Mouse (Mus musculus) heart, embryonic 11.5 days (tissue): Measurements from ENCODE around the gene Lin52. TPM values are rescaled to one million over a fixed set of nuclear protein-coding genes. Genes with fewer than 3 reads are reported as not detected.
A peak's percentile ranks its signal among the peaks of the same experiment; 100 is the strongest.

Experiments used
- ATAC-seq: fragments of 200-750 bp; cut with Nextera tagmentation; replicated peaks from 2 replicates; pipeline ENCODE4 v1.8.0; 2017; ENCODE audit warnings: moderate library complexity; ENCODE audit not compliant: insufficient number of reproducible peaks, low FRiP score, low TSS enrichment
- H3K27ac ChIP-seq: fragments of 300-500 bp; sonication (generic); 2 replicates; pipeline ENCODE4 v1.5.1; 2014; ENCODE audit warnings: mild to moderate bottlenecking, low read depth, low read length
- H3K27me3 ChIP-seq: fragments of 300-500 bp; sonication (generic); 2 replicates; pipeline ENCODE4 v1.6.1; 2014; ENCODE audit warnings: mild to moderate bottlenecking, low read length, mixed read lengths; ENCODE audit not compliant: control insufficient read depth, insufficient read depth
- H3K36me3 ChIP-seq: fragments of 300-500 bp; sonication (generic); 2 replicates; pipeline ENCODE4 v1.6.1; 2014; ENCODE audit warnings: mild to moderate bottlenecking, low read length, moderate library complexity, mixed read lengths; ENCODE audit not compliant: control insufficient read depth, insufficient read depth
- H3K4me1 ChIP-seq: fragments of 300-500 bp; sonication (generic); 2 replicates; pipeline ENCODE4 v1.6.1; 2014; ENCODE audit warnings: low read length; ENCODE audit not compliant: control insufficient read depth, insufficient read depth
- H3K4me2 ChIP-seq: fragments of 300-500 bp; sonication (generic); 2 replicates; pipeline ENCODE4 v1.6.1; 2014; ENCODE audit warnings: mild to moderate bottlenecking, moderate library complexity
- H3K4me3 ChIP-seq: fragments of 300-500 bp; sonication (generic); 2 replicates; pipeline ENCODE4 v1.5.1; 2014; ENCODE audit warnings: low read depth, low read length
- H3K9ac ChIP-seq: fragments of 300-500 bp; sonication (generic); 2 replicates; pipeline ENCODE4 v1.6.1; 2014; ENCODE audit warnings: mild to moderate bottlenecking, low read depth, low read length, moderate library complexity
- H3K9me3 ChIP-seq: fragments of 300-500 bp; sonication (generic); replicated peaks from 2 replicates; pipeline ENCODE4 v1.6.1; 2016; ENCODE audit warnings: low read length; ENCODE audit not compliant: control insufficient read depth
- WGBS: fragments of 180-500 bp; shearing (Covaris S2); extraction: QIAGEN DNeasy Blood & Tissue Kit; methylation state at CpG from one replicate; pipeline ENCODE4 v1.1.7; 2014; ENCODE audit not compliant: insufficient replicate concordance; 5-methylcytosine and 5-hydroxymethylcytosine counted together
- polyA plus RNA-seq: library from polyadenylated mRNA; unstranded; fragments of >200 nt; fragmentation: Nextera tagmentation; extraction: Ambion mirVana; gene quantifications from 2 replicates; pipeline ENCODE4 v1.2.1, GENCODE M21; 2014

Gene Lin52
- 17.3 and 19.1 TPM in 2 replicates for polyA plus RNA-seq

DNA sequence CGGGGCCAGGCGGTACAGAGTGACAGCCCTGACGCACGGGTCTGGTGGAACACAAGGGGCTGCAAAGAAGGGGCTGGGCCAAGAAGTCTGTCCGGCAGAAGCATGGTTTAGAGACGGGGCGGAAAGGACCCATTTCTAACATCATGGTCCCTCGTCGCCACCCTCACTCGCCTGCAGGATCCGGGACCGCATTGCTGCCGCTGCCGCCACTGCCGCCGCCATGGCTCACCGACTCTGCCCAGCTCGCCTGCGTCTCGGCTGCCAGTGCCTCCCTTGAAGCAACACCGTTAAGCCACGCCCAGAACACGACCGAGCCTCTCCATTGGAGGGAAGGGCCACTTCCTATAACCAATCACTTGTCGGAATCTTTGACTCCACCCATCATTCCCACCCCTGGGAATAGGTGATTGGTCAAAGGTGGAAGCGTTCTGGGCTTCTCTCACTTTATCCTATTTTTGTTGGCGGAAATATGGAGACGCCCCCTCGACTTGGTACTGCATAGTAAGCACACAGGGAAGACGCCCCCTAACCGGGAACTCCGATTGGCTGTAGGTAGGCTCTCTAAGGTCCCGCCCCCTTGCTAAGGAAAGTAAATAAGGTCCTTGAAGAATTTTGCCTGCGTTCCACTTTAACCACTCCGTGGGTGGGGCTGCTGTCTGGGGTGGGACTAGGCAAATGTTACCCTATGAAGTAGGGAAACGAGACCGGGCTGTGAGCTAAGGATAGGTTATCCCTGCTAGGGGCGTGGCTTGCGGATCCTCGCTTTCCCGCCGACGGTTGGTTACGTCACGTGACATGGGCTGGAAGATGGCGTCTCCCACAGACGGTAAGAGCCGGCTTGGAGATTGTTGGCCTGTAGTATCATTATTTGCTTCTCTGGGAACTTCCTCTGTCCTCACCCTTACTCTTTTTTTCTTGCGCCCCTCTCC lies at the start of gene Lin52, which contains the start of gene Aldh6a1:
TSS of gene Lin52 (plus strand) at position 705 of the 929 bp plus-strand sequence.
TSS of gene Aldh6a1 (minus strand) at position 287 of the 929 bp plus-strand sequence.
- Histone ChIP-seq H3K4me3 (peak within 1 kb of the TSS; percentile 87), H3K4me2 (peak within 1 kb of the TSS; percentile 96), H3K27me3 (no peaks in the 10 kb centered on the region), H3K4me1 (peaks cover 9% of the 10 kb centered on the region; the same call in 1 of the 2 replicates), H3K36me3 (no peaks in the 10 kb centered on the region), H3K9ac (peak within 1 kb of the TSS; percentile 79), H3K9me3 (no peaks in the 10 kb centered on the region), H3K27ac (peak within 1 kb of the TSS; percentile 75)
- WGBS = under 1% methylated on average over 49 of the region's 49 CpGs
- peak; percentile 98 for ATAC-seq

DNA sequence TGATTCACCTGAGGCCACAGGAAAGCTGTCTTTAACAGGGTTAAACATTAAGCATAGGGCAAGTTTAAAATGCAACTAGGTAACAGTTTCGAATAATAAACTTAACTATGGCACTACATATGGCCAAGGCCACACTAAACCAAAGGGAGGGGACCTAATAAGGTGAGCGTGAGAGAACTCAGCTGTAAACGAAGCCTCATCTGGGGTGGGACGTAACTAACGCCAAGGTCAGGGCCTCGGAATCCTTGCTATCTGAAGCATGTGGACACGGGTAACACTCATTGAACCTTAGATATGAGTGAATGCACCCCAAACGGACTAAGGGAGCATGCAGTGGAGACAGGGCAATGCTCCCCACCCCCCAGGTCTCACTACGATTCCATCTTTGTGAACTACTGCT lies 48.3 kb upstream of the Lin52 start:
- H3K4me2 ChIP-seq = no peak overlapping the region
- H3K9me3 ChIP-seq = no peaks in the 10 kb centered on the region
- no peaks in the 10 kb centered on the region for H3K4me1 ChIP-seq
- no peaks in the 10 kb centered on the region for H3K36me3 ChIP-seq
- WGBS = 45% methylated on average over 9 of the region's 9 CpGs
- ATAC-seq = no peak
- H3K27ac ChIP-seq = no peak overlapping the region
- H3K4me3 ChIP-seq = no peak overlapping the region
- no peak overlapping the region for H3K9ac ChIP-seq
- H3K27me3 ChIP-seq = no peaks in the 10 kb centered on the region

DNA sequence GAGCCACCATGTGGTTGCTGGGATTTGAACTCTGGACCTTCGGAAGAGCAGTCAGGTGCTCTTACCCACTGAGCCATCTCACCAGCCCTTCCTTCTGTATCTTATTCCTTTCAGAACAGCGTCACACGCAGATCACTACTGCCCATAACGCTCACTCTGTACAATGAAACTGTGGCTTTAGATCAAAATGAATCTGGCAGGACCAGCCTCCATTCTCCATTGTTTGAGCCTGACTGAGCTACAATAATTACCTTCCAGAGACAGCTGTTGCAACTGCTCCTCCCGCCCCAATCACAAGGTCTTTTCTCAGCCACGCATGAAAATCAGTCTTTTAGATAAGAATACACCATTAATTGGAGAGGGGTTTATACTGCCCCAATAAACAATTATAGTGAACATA lies 46.7 kb upstream of the Lin52 start:
- WGBS = 89% methylated on average over 6 of the region's 6 CpGs
- peaks cover 3% of the 10 kb centered on the region; the same call in 1 of the 2 replicates for H3K4me1 ChIP-seq

DNA sequence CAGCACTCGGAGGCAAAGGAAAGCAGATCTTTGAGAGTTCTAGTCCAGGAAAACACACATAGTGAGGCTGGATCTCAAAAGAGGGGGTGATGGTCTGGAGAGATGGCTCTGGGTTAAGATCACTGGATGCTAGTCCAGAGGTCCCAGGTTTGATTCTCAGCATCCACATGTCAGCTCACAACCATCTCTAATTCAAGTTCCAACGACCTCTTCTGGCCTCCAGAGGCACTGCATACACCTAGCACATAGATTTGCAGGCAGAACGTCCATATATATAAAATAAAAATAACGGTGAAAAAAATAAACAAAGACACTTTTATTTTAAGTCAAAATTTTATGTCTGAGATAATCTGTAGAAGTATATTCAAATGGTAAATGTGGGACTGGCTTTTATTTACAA lies 44.0 kb upstream of the Lin52 start:
- Histone ChIP-seq H3K4me1 (peaks cover 3% of the 10 kb centered on the region; the same call in 1 of the 2 replicates), H3K4me2 (no peak overlapping the region), H3K9me3 (no peaks in the 10 kb centered on the region), H3K9ac (no peak overlapping the region), H3K27ac (no peak overlapping the region), H3K36me3 (no peaks in the 10 kb centered on the region), H3K4me3 (no peak overlapping the region), H3K27me3 (no peaks in the 10 kb centered on the region)
- 55% methylated on average over 4 of the region's 4 CpGs for WGBS
- no peak for ATAC-seq

More for the DNA sequence above, 46.7 kb upstream of the Lin52 start:
- H3K4me2 ChIP-seq = no peak overlapping the region
- no peak overlapping the region for H3K9ac ChIP-seq
- no peak for ATAC-seq
- no peak overlapping the region for H3K27ac ChIP-seq
- H3K9me3 ChIP-seq = no peaks in the 10 kb centered on the region
- H3K36me3 ChIP-seq = no peaks in the 10 kb centered on the region
- H3K4me3 ChIP-seq = no peak overlapping the region
- H3K27me3 ChIP-seq = no peaks in the 10 kb centered on the region

- H3K4me1 ChIP-seq = peaks cover 3% of the 10 kb centered on the region; the same call in 1 of the 2 replicates
- no peaks in the 10 kb centered on the region for H3K9me3 ChIP-seq
- peak overlapping the region; percentile 85 for H3K27ac ChIP-seq
- peak overlapping the region; percentile 92 for H3K9ac ChIP-seq
- H3K27me3 ChIP-seq = no peaks in the 10 kb centered on the region
- WGBS = 2% methylated on average over 47 of the region's 52 CpGs
- H3K4me3 ChIP-seq = peak overlapping the region; percentile 82
- H3K4me2 ChIP-seq = peak overlapping the region; percentile 89
- no peaks in the 10 kb centered on the region for H3K36me3 ChIP-seq
- peak; percentile 48; the same call in 1 of the 2 replicates for ATAC-seq
Measured at GRCm38 (mm10) chr12:84407874-84408818, 43.1 kb upstream of the Lin52 start.

DNA sequence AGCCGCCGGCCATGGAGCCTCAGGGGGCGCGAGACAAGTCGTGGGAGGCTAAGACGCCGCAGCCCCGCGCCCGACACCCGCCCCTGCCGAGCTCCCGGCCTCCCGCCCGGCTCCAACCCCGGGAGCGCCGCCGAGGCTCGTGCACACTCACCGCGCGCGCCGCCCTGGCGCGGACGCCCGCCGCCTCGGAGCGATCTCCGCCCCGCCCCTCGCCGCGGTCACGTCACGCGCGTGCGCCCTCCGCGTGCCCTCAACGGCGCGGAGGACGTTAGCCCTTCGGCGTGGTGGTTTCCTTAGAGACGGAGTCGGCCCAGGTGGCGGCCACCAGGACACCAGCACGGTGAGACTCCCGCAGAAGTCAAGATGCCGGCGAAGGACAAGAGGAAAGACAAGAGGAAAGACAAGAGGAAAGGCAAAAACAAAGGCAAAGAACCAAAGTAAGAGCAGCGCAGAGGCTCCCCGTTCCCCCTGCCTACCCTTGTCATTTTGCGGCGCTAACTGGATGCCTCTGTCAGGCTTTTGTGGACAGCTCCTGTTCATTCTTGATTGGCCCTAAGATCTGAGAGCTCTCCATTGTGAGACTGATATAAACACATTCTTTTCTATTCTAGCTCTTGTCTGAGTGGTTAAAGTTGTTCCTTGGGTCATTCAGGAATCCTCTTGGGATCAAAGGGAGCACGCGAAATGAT lies 42.3 kb upstream of the Lin52 start, which contains the start of the genes Entpd5 and Bbof1:
TSS of gene Entpd5 (minus strand) at position 211 of the 689 bp plus-strand sequence.
TSS of gene Bbof1 (plus strand) at position 253 of the 689 bp plus-strand sequence.
- peak within 1 kb of the TSS; percentile 82 for H3K4me3 ChIP-seq
- peak; percentile 91 for ATAC-seq
- H3K27ac ChIP-seq = peak within 1 kb of the TSS; percentile 85
- H3K36me3 ChIP-seq = no peaks in the 10 kb centered on the region
- no peaks in the 10 kb centered on the region for H3K27me3 ChIP-seq
- H3K4me2 ChIP-seq = peak within 1 kb of the TSS; percentile 89
- peak within 1 kb of the TSS; percentile 92 for H3K9ac ChIP-seq
- H3K4me1 ChIP-seq = peaks cover 3% of the 10 kb centered on the region; the same call in 1 of the 2 replicates
- H3K9me3 ChIP-seq = no peaks in the 10 kb centered on the region
- WGBS = 2% methylated on average over 57 of the region's 63 CpGs

- WGBS = 4% methylated on average over 50 of the region's 50 CpGs
- peak; percentile 78; the same call in 1 of the 2 replicates for ATAC-seq
- Histone ChIP-seq H3K27me3 (no peaks in the 10 kb centered on the region), H3K4me3 (peak within 1 kb of the TSS; percentile 56), H3K9ac (peak within 1 kb of the TSS; percentile 80), H3K4me1 (peaks cover 4% of the 10 kb centered on the region; the same call in 1 of the 2 replicates), H3K9me3 (peaks cover 2% of the 10 kb centered on the region; the same call in 1 of the 2 replicates), H3K27ac (peak within 1 kb of the TSS; percentile 76; the same call in 1 of the 2 replicates), H3K4me2 (peak within 1 kb of the TSS; percentile 85), H3K36me3 (no peaks in the 10 kb centered on the region)
Measured at GRCm38 (mm10) chr12:84416834-84417604, 34.2 kb upstream of the Lin52 start, which contains the start of gene Rnf113a2. Gene Rnf113a2 (plus strand): TSS chr12:84417196.
